Mouse (Mus musculus) limb, embryonic 10.5 days (tissue): Measurements from ENCODE around the gene Adamts3. TPM values are rescaled to one million over a fixed set of nuclear protein-coding genes. Genes with fewer than 3 reads are reported as not detected.

Source experiments
- DNase-seq: peaks from one replicate; pipeline ENCODE4 v3.0.0-alpha.2; 2017; ENCODE audit warnings: low spot score
- H3K27ac ChIP-seq: fragments of 300-500 bp; sonication (generic); 2 replicates; pipeline ENCODE4 v1.5.1; 2016; ENCODE audit warnings: mild to moderate bottlenecking
- H3K27me3 ChIP-seq: fragments of 300-500 bp; sonication (generic); 2 replicates; pipeline ENCODE4 v1.6.1; 2016; ENCODE audit warnings: low read depth, mild to moderate bottlenecking; ENCODE audit not compliant: poor library complexity, severe bottlenecking
- H3K36me3 ChIP-seq: fragments of 300-500 bp; sonication (generic); 2 replicates; pipeline ENCODE4 v1.6.1; 2016; ENCODE audit warnings: mild to moderate bottlenecking, moderate library complexity
- H3K4me1 ChIP-seq: fragments of 300-500 bp; sonication (generic); 2 replicates; pipeline ENCODE4 v1.6.1; 2016
- H3K4me3 ChIP-seq: fragments of 300-500 bp; sonication (generic); 2 replicates; pipeline ENCODE4 v1.5.1; 2016; ENCODE audit warnings: mild to moderate bottlenecking, moderate library complexity
- H3K9me3 ChIP-seq: fragments of 300-500 bp; sonication (generic); replicated peaks from 2 replicates; pipeline ENCODE4 v1.6.1; 2016; ENCODE audit warnings: mild to moderate bottlenecking
- WGBS: fragments of 180-500 bp; shearing (Covaris S2); methylation state at CpG from one replicate; pipeline ENCODE4 v1.1.7; 2016; 5-methylcytosine and 5-hydroxymethylcytosine counted together
- polyA plus RNA-seq: library from polyadenylated mRNA; unstranded; fragments of >200 nt; fragmentation: Nextera tagmentation; extraction: Ambion mirVana; gene quantifications from 2 replicates; pipeline ENCODE4 v1.2.1, GENCODE M21; 2016

Adamts3 gene
- polyA plus RNA-seq, 1 experiment from 2014 or later, result 7.2 TPM

GRCm38 (mm10) chr5:89672950-89673349 lies 210.2 kb downstream of the Adamts3 start:
- H3K4me1 ChIP-seq, result no peaks in the 10 kb centered on the region
- no peak for DNase-seq
- H3K4me3 ChIP-seq, result no peak overlapping the region
- H3K9me3 ChIP-seq, result no peaks in the 10 kb centered on the region
- no peak overlapping the region for H3K27ac ChIP-seq
- no peaks in the 10 kb centered on the region for H3K36me3 ChIP-seq
- no peaks in the 10 kb centered on the region for H3K27me3 ChIP-seq
- 93% methylated on average over 4 of the region's 4 CpGs for WGBS

GRCm38 (mm10) chr5:89654327-89654726 lies 228.8 kb downstream of the Adamts3 start:
- Histone ChIP-seq H3K4me3 (no peak overlapping the region), H3K27ac (no peak overlapping the region), H3K27me3 (no peaks in the 10 kb centered on the region), H3K36me3 (no peaks in the 10 kb centered on the region), H3K9me3 (no peaks in the 10 kb centered on the region), H3K4me1 (no peaks in the 10 kb centered on the region)
- no peak for DNase-seq
- WGBS, result 95% methylated on average over 1 of the region's 1 CpGs

GRCm38 (mm10) chr5:89653862-89654261 lies 229.3 kb downstream of the Adamts3 start:
- no peak for DNase-seq
- H3K4me3 ChIP-seq, result no peak overlapping the region
- no peaks in the 10 kb centered on the region for H3K4me1 ChIP-seq
- H3K9me3 ChIP-seq, result no peaks in the 10 kb centered on the region
- 87% methylated on average over 2 of the region's 2 CpGs for WGBS
- no peaks in the 10 kb centered on the region for H3K27me3 ChIP-seq
- H3K36me3 ChIP-seq, result no peaks in the 10 kb centered on the region
- no peak overlapping the region for H3K27ac ChIP-seq

DNA sequence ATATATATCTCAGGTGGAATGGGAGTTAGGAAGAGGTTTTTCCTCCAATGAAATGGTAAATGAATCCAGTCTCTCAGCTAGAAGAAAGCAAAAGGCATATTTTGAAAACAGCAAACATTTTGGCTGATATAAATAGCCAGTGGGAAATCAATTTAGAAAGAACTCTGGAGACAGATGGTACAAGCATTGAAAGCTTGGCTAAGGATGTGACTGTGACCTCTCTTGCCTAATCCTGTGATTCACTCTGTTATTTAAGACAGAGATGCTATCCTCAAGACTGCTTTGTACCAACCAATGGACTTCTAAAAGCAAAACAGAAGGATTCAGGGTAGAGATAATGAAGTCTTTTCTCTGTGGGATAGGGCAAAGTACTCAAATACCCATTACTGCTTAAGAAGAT lies 236.2 kb downstream of the Adamts3 start:
- Histone ChIP-seq H3K27me3 (no peaks in the 10 kb centered on the region), H3K36me3 (no peaks in the 10 kb centered on the region), H3K4me1 (no peaks in the 10 kb centered on the region), H3K9me3 (no peaks in the 10 kb centered on the region), H3K4me3 (no peak overlapping the region), H3K27ac (no peak overlapping the region)
- no peak for DNase-seq

DNA sequence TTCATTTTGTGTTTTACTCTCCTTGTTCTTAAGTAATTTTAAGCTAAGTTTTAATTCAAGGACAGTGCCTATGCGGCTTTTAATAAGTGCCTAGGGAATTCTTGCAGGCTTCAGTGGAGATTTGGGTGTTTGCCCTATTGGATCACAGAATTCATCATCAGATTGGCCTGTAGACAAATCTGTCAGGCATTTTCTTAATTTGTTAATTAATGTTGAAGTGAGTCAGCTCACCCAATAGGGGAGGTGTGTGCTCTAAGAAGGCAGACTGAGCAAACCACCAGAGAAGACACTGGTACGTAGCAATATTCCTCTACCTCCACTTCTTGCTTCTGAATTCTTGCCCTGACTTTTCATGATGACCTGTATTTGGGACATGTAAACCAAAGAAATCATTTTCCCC lies 247.7 kb downstream of the Adamts3 start:
- no peaks in the 10 kb centered on the region for H3K27me3 ChIP-seq
- WGBS, result 95% methylated on average over 2 of the region's 2 CpGs
- DNase-seq, result no peak
- H3K9me3 ChIP-seq, result no peaks in the 10 kb centered on the region
- no peak overlapping the region for H3K4me3 ChIP-seq
- H3K4me1 ChIP-seq, result no peaks in the 10 kb centered on the region
- H3K27ac ChIP-seq, result no peak overlapping the region
- H3K36me3 ChIP-seq, result no peaks in the 10 kb centered on the region

GRCm38 (mm10) chr5:89631599-89631998 lies 251.5 kb downstream of the Adamts3 start:
- no peak overlapping the region for H3K27ac ChIP-seq
- 87% methylated on average over 1 of the region's 1 CpGs for WGBS
- no peaks in the 10 kb centered on the region for H3K36me3 ChIP-seq
- no peak overlapping the region for H3K4me3 ChIP-seq
- no peaks in the 10 kb centered on the region for H3K9me3 ChIP-seq
- no peak for DNase-seq
- no peaks in the 10 kb centered on the region for H3K4me1 ChIP-seq
- H3K27me3 ChIP-seq, result no peaks in the 10 kb centered on the region
